Mouse (Mus musculus): ENCODE measurements around the gene Myo16. TPM values are rescaled to one million over a fixed set of nuclear protein-coding genes. Genes with fewer than 3 reads are reported as not detected.

The Myo16 gene
- total RNA-seq, 2 experiments from 2014 or later, result 10.7 to 10.8 TPM

GRCm38 (mm10) chr8:10598889-10599288 lies 445.2 kb downstream of the Myo16 start:
- no peak for DNase-seq (ENCODE audit: low spot score in 2 of 2)

- DNase-seq (ENCODE audit: low spot score in 2 of 2), result no peak
These were observed 452.5 kb downstream of the Myo16 start for GRCm38 (mm10) chr8:10606028-10606815.

GRCm38 (mm10) chr8:10606816-10607209 lies 453.1 kb downstream of the Myo16 start:
- DNase-seq (ENCODE audit: low spot score in 2 of 2), result no peak

- DNase-seq (ENCODE audit: low spot score in 2 of 2), result no peak
These were observed 457.9 kb downstream of the Myo16 start for GRCm38 (mm10) chr8:10611636-10612035.

GRCm38 (mm10) chr8:10613371-10613770 lies 459.7 kb downstream of the Myo16 start:
- no peak for DNase-seq (ENCODE audit: low spot score in 2 of 2)

GRCm38 (mm10) chr8:10619689-10620088 lies 466.0 kb downstream of the Myo16 start:
- DNase-seq (ENCODE audit: low spot score in 2 of 2), result no peak

- DNase-seq (ENCODE audit: low spot score in 2 of 2), result no peak
These were observed 471.6 kb downstream of the Myo16 start for GRCm38 (mm10) chr8:10625262-10625661.

GRCm38 (mm10) chr8:10628725-10629124 lies 475.0 kb downstream of the Myo16 start:
- DNase-seq (ENCODE audit: low spot score in 2 of 2), result no peak

- no peak for DNase-seq (ENCODE audit: low spot score in 2 of 2)
These were observed 476.2 kb downstream of the Myo16 start for GRCm38 (mm10) chr8:10629862-10630261.

- DNase-seq (ENCODE audit: low spot score in 2 of 2), result no peak
These were observed 477.3 kb downstream of the Myo16 start for GRCm38 (mm10) chr8:10631006-10631405.

GRCm38 (mm10) chr8:10632603-10633002 lies 478.9 kb downstream of the Myo16 start:
- no peak for DNase-seq (ENCODE audit: low spot score in 2 of 2)

- no peak for DNase-seq (ENCODE audit: low spot score in 2 of 2)
These were observed 479.8 kb downstream of the Myo16 start for GRCm38 (mm10) chr8:10633360-10634140.

- DNase-seq (ENCODE audit: low spot score in 2 of 2), result no peak
These were observed 480.7 kb downstream of the Myo16 start for GRCm38 (mm10) chr8:10634421-10634820.

GRCm38 (mm10) chr8:10638871-10639270 lies 485.2 kb downstream of the Myo16 start:
- DNase-seq (ENCODE audit: low spot score in 2 of 2), result no peak

GRCm38 (mm10) chr8:10640176-10640810 lies 486.6 kb downstream of the Myo16 start:
- no peak for DNase-seq (ENCODE audit: low spot score in 2 of 2)

GRCm38 (mm10) chr8:10640859-10641258 lies 487.1 kb downstream of the Myo16 start:
- no peak for DNase-seq (ENCODE audit: low spot score in 2 of 2)

- no peak for DNase-seq (ENCODE audit: low spot score in 2 of 2)
These were observed 487.6 kb downstream of the Myo16 start for GRCm38 (mm10) chr8:10641343-10641742.

GRCm38 (mm10) chr8:10643244-10643643 lies 489.5 kb downstream of the Myo16 start:
- no peak for DNase-seq (ENCODE audit: low spot score in 2 of 2)

GRCm38 (mm10) chr8:10644481-10644880 lies 490.8 kb downstream of the Myo16 start:
- DNase-seq (ENCODE audit: low spot score in 2 of 2), result no peak

- DNase-seq (ENCODE audit: low spot score in 2 of 2), result no peak
These were observed 492.0 kb downstream of the Myo16 start for GRCm38 (mm10) chr8:10645740-10646139.

GRCm38 (mm10) chr8:10646485-10646884 lies 492.8 kb downstream of the Myo16 start:
- DNase-seq (ENCODE audit: low spot score in 2 of 2), result no peak

Measured in gastrocnemius, postnatal 4 days (tissue).